In the genomic region with DNA sequence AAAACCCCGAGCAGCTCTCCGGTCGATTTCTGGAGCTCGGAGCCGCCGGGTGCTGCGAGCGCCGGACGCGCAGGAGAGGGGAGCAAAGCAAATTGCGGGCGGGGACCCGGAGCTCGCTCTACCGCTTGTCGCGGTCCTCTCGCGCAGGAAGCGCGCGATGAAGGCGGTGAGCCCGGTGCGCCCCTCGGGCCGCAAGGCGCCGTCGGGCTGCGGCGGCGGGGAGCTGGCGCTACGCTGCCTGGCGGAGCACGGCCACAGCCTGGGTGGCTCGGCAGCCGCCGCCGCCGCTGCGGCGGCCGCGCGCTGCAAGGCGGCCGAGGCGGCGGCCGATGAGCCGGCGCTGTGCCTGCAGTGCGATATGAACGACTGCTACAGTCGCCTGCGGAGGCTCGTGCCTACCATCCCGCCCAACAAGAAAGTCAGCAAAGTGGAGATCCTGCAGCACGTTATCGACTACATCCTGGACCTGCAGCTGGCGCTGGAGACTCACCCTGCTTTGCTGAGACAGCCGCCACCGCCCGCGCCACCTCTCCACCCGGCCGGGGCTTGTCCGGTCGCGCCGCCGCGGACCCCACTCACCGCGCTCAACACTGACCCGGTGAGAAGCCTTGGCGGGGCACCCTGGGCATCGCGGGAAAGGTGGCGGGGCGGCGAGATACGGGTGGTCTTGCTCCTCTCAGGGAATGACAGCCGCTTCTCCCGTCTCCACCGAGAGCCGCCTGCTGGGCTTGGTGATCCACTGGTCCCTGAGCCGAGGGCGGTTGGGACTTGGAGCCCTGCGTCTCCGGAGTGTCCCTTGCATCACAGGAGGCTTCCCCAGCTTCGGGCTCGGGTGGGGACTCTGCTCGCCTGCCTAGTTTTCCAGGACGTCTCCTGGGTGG, we compare ENCODE assay signal across 8 mouse cellular contexts. TPM values are rescaled to one million over a fixed set of nuclear protein-coding genes. Genes with fewer than 3 reads are reported as not detected.
DNase-seq lines count a peak whose midpoint lies in the region; ATAC-seq lines count a peak whose summit lies in the region.

No protein-coding gene starts in this region.

- ATAC-seq in erythroblast, adult 5-6 weeks (replicated peaks; ENCODE audit: low FRiP score, poor library complexity, severe bottlenecking), result no peak
- ATAC-seq in limb, embryonic 11.5 days (ENCODE audit: insufficient number of reproducible peaks, low FRiP score, low TSS enrichment, low read depth), result peak; percentile 31
- peak; percentile 49 for ATAC-seq in midbrain, embryonic 13.5 days
- peak; percentile 9; the same call in 1 of the 2 replicates for ATAC-seq in stomach, embryonic 16.5 days (ENCODE audit: insufficient read depth, low FRiP score)

- H3K9me3 ChIP-seq in erythroblast, embryonic 14.5 days (ENCODE audit: control insufficient read depth, low read length), result no peaks in the 10 kb centered on the region; the same call in 1 of the 2 replicates
- H3K9me3 ChIP-seq in limb, embryonic 11.5 days (ENCODE audit: control insufficient read depth, low read length), result no peaks in the 10 kb centered on the region
- no peaks in the 10 kb centered on the region for H3K9me3 ChIP-seq in midbrain, embryonic 13.5 days
- H3K9me3 ChIP-seq in stomach, embryonic 16.5 days (replicated peaks; ENCODE audit: control insufficient read depth, low read length), result no peaks in the 10 kb centered on the region

- peak overlapping the region; percentile 30 for H3K4me3 ChIP-seq in erythroblast, embryonic 14.5 days (replicated peaks)
- peak overlapping the region; percentile 68 for H3K4me3 ChIP-seq in limb, embryonic 11.5 days (ENCODE audit: low read depth, low read length)
- H3K4me3 ChIP-seq in midbrain, embryonic 13.5 days (replicated peaks), result peak overlapping the region; percentile 95
- H3K4me3 ChIP-seq in stomach, embryonic 16.5 days (replicated peaks; ENCODE audit: low read length), result peak overlapping the region; percentile 80

- H3K9ac ChIP-seq in limb, embryonic 11.5 days (ENCODE audit: low read length), result peak overlapping the region; percentile 70
- peak overlapping the region; percentile 99 for H3K9ac ChIP-seq in midbrain, embryonic 13.5 days (replicated peaks)
- H3K9ac ChIP-seq in stomach, embryonic 16.5 days (ENCODE audit: low read length), result peak overlapping the region; percentile 86

- no peaks in the 10 kb centered on the region for H3K36me3 ChIP-seq in erythroblast, embryonic 14.5 days (ENCODE audit: control insufficient read depth)
- no peaks in the 10 kb centered on the region for H3K36me3 ChIP-seq in limb, embryonic 11.5 days (ENCODE audit: control insufficient read depth, insufficient read depth, low read length)
- no peaks in the 10 kb centered on the region for H3K36me3 ChIP-seq in midbrain, embryonic 13.5 days
- no peaks in the 10 kb centered on the region for H3K36me3 ChIP-seq in stomach, embryonic 16.5 days (ENCODE audit: control insufficient read depth, insufficient read depth, low read length)

- peak overlapping the region; percentile 53 for H3K27ac ChIP-seq in limb, embryonic 11.5 days (replicated peaks; ENCODE audit: low read depth, low read length)
- H3K27ac ChIP-seq in midbrain, embryonic 13.5 days, result peak overlapping the region; percentile 99
- H3K27ac ChIP-seq in stomach, embryonic 16.5 days (ENCODE audit: low read length), result peak overlapping the region; percentile 95

- H3K4me2 ChIP-seq in limb, embryonic 11.5 days (ENCODE audit: low read depth, severe bottlenecking), result peak overlapping the region; percentile 96
- H3K4me2 ChIP-seq in midbrain, embryonic 13.5 days (replicated peaks), result peak overlapping the region; percentile 79
- peak overlapping the region; percentile 84 for H3K4me2 ChIP-seq in stomach, embryonic 16.5 days (ENCODE audit: low read depth, low read length)

- peak; percentile 35 for DNase-seq in embryo, embryonic 11.5 days (ENCODE audit: low read depth, low spot score)
- peak; percentile 36 to 59 for DNase-seq in gastrocnemius, postnatal 4 days (ENCODE audit: low spot score in 2 of 2)
- DNase-seq in kidney, adult 18-20 months, result peak; percentile 74
- DNase-seq in limb, embryonic 11.5 days (ENCODE audit: low spot score), result peak; percentile 76

- peaks cover 54% of the 10 kb centered on the region for H3K27me3 ChIP-seq in erythroblast, embryonic 14.5 days (ENCODE audit: control insufficient read depth)
- no peaks in the 10 kb centered on the region for H3K27me3 ChIP-seq in limb, embryonic 11.5 days (ENCODE audit: control insufficient read depth, insufficient read depth, low read length)
- no peaks in the 10 kb centered on the region for H3K27me3 ChIP-seq in midbrain, embryonic 13.5 days
- peaks cover 2% of the 10 kb centered on the region; the same call in 1 of the 2 replicates for H3K27me3 ChIP-seq in stomach, embryonic 16.5 days (ENCODE audit: control insufficient read depth, insufficient read depth, low read length)

- WGBS in limb, embryonic 11.5 days, result under 1% methylated on average over 97 of the region's 98 CpGs
- WGBS in midbrain, embryonic 13.5 days, result under 1% methylated on average over 94 of the region's 98 CpGs
- under 1% methylated on average over 98 of the region's 98 CpGs for WGBS in stomach, embryonic 16.5 days

- no peaks in the 10 kb centered on the region for H3K4me1 ChIP-seq in erythroblast, embryonic 14.5 days (ENCODE audit: control insufficient read depth)
- peaks cover 3% of the 10 kb centered on the region; the same call in 1 of the 2 replicates for H3K4me1 ChIP-seq in limb, embryonic 11.5 days (ENCODE audit: control insufficient read depth, insufficient read depth, low read length)
- H3K4me1 ChIP-seq in midbrain, embryonic 13.5 days (replicated peaks), result peaks cover 28% of the 10 kb centered on the region
- H3K4me1 ChIP-seq in stomach, embryonic 16.5 days (ENCODE audit: control insufficient read depth, insufficient read depth, low read length), result no peaks in the 10 kb centered on the region; the same call in 1 of the 2 replicates

RNA-seq across cellular contexts. Expression of gene Id4, which starts 0.6 kb away (rescaled TPM):
- 0.01 TPM in 1 of 2 replicates, not detected in the other for polyA plus RNA-seq in erythroblast, embryonic 14.5 days (2012)
- not detected in 2 replicates for total RNA-seq in erythroblast, adult 5-6 weeks (2015; ENCODE audit: low replicate concordance)
- 0.51 TPM in 1 of 2 replicates, not detected in the other for total RNA-seq in erythroblast, adult 5-6 weeks (2017; ENCODE audit: low replicate concordance)
- total RNA-seq in gastrocnemius, postnatal 4 days (2021), result 1 to 10 TPM; 2.8 to 4.3 TPM
- 3.9 and 4.0 TPM in 2 replicates for polyA plus RNA-seq in limb, embryonic 11.5 days (2014; fragmentation: Nextera tagmentation; extraction: Ambion mirVana)
- polyA plus RNA-seq in midbrain, embryonic 13.5 days (2015; fragmentation: Nextera tagmentation; extraction: Ambion mirVana), result 124 and 162 TPM in 2 replicates
- polyA plus RNA-seq in stomach, embryonic 16.5 days (2015; fragmentation: Nextera tagmentation; extraction: Ambion mirVana), result 3.7 and 4.8 TPM in 2 replicates

Comparison
In these comparisons a context has a peak if more than half of its experiments do, and no peak if none do; other contexts are left out.
1. H3K4me3 ChIP-seq: peak in every context shown above with its lines; median percentile 95 in midbrain, embryonic 13.5 days; 80 in stomach, embryonic 16.5 days; 68 in limb, embryonic 11.5 days; 30 in erythroblast, embryonic 14.5 days.
2. RNA of gene Id4, which starts 0.6 kb away (polyA plus RNA-seq): 124 to 162 TPM in midbrain, embryonic 13.5 days; 3.7 to 4.8 TPM in stomach, embryonic 16.5 days, 3.9 to 4.0 TPM in limb, embryonic 11.5 days and 0.01 TPM in erythroblast, embryonic 14.5 days; every median in the first group is over 10 times any median in the second.
3. Peak in every context shown above with its lines, with median percentiles within 50 percentile points of each other: DNase-seq, H3K27ac ChIP-seq, H3K4me2 ChIP-seq and H3K9ac ChIP-seq.